Mouse (Mus musculus): Measurements from ENCODE around the gene Il2rb.

The Il2rb gene

DNA sequence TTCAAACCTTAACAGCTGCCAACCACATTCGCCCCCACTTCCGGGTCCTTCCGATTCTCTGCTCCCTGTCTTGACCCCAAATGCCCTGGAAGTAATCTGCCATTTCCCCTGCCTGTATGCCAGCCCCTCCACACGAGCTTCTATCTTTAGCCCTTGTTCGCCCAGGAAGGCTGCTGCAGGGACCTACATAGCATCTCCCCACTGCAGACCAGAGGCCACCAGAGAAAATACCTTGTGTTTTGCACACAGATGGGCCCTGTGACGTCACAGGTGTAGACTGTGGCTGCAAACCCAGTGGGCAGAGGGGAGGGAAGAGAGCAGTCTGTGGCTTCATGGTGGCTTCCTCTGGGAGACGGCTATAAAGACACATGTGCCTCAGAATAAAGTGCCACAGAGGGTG is 23.1 kb upstream of the Il2rb start:
- DNase-seq: no peak

DNA sequence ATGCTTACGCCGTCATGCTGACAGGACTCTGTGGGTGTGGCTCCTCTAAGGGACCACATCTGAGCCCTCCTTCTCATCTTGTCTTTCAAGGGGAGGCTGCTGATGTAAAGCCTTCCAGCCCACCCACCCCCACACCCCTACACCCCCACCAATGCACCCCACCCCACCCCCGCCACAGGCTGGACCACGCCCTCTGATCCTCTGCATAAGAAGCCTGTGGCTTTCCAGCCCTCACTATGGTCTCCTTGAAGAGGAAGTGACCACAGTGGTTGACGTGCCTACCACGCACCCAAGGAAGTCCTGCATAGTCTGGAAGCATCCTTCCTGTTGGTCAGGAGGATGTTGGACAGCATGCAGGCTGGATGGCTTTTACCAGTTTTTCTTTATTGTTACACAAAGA is 20.7 kb upstream of the Il2rb start:
- no peak for DNase-seq

DNA sequence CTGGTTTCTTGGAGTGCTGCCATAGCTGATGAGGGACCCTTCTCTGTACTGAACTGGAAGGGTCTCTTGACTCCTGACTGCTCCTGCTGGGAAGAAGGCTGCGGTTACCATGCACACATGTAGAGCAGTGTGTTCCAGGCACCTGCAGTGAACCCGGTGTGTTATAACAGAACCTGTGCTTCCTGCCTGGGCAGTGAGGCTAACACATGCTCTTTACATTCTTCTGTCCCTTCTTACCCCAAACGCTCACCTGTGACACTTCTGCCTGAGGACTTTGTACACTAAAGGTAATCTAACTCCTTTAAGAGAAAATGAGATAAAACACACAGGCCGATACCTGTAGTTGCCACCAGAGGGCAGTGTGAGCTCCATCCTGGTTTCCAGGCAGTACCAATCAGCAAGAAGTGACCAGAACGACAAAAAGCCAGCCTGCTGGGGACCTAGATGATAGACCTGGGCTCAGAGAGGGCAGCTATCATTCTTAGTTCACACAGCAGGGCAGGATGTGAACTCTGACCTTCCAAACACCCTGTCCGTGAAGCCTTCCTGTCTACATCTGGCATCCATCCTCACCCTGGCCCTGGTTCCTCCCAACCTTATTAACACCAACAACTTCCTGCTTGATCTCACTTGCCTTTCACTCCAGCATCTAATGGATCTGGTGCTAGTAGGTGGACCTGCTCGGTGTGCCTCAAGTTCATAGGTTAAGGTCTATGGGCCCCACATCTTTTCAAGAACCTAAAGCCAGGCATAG is 19.5 kb upstream of the Il2rb start:
- peak; percentile 82 for DNase-seq

DNA sequence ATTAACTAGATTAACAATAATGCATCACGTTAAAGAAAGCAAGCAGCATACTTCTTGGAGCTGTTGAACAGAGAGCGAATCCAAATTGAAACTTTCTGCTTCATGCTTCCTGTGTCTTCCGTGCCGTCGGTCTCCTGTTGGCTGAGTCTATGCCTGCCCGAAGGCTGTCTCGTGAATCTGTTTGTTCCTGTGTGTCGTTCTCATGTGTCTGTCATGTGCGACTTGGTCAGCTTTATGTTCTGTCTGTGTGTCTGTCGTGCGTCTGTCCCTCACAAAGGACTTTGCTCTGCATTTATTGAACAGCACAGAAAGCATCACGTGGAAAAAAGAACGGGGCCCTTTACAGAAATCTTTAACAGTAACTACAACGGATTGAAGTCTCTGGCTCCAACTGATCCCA is 17.9 kb upstream of the Il2rb start:
- no peak for DNase-seq

DNA sequence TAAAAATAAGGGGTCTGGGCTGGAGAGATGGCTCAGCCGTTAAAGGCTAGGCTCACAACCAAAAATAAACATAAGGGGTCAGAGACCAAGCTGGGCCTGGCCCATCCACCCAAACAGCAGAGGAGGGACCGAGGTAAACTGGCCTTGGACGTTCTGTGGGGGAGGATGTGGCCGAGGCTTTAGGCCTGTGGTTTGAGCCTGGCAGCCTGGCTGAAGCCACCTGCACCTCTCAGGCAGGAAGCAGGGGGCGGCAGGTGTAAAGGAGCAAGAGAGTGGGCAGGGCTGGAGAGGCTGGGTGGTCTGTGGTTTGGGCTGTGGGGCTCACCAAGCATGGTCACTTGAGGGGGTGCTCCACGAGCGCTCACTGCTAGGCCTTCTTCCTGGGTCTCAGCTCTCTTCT is 16.9 kb upstream of the Il2rb start:
- DNase-seq: no peak

DNA sequence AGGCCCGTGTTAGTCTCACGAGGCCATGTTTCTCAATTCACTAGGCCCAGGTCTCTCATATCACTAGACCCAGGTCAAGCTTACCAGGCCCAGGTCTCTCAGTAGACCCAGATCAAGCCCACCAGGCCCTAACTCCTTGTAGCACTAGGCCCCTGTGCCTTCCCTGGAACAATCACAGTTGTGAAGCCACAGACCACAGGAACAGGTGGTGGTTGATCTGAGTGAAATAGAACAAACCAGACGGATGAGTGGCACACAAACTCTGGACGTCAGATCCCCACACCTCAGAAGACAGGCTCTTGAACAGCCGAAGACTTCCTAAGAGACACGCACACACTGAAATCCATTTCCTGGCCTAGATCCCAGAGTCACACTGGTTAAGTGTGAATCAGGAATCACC is 15.7 kb upstream of the Il2rb start:
- no peak for DNase-seq

DNA sequence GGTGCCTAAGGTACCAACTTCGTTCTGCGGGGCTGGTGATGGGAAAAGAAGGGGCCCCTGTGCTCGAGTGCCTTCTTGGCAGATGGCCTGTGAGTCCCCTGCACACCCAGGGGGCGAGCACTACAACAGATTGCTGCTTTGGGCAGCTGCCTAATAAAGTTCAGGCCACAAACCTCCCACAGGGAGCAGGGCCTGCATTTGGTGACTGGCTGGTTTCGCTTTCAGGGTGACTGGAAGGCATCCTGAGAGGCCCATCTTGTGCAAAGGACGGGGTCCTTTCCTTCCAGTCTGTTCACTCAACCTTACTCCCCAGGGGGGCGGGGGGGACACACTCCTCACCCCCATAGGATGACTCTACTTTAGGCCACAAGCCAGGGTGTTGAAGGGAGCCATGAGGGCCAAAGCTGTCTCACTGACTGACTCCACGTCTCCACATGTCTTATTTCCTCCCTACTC is 15.1 kb upstream of the Il2rb start:
- no peak for DNase-seq

DNA sequence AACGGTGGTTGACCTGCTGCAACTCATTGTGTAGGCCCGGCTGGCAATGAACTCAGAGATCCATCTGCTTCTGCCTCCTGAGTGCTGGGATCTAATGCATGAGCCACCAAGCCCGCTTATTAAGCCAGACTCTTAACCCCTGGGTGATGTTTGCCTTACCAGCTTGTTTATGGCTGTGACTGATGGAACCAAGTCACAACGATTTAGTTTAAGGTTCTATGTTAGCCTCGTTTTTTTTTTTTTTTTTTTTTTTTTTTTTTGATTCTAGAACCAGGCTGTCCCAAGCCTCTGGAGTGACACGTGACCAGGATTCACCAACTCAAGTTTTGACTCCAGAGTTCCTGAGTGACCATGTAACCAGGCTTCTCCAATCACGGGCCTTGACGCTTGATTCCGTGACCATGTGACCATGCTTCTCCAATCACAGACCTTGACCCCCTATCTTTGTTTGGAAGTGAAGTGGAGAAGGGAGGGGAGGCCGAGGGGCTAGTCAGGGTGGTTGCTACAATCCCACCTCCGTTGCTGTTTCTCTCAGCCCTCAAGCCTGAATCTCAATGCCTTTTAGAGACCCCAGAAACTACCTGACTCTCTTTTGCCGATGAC is 14.3 kb upstream of the Il2rb start:
- DNase-seq: no peak

DNA sequence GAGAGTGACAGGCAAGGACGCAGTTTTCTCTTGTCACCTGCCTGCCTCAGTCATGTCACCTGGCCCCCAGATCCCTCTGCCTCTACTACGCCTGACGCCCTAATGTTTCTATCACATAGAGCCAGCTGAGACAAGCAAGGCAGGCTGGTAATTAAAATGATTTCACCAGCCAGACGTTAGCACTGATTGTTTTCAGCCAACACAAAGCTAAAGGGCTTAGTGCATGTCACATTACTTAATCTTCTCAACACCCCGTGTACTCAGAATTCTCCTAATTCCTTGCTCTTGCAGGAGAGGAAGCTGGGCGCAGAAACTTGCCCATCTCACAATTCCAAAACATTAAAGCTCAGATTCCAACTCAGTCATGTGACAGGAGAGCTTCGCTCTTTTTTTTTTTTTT is 13.4 kb upstream of the Il2rb start:
- DNase-seq: no peak

DNA sequence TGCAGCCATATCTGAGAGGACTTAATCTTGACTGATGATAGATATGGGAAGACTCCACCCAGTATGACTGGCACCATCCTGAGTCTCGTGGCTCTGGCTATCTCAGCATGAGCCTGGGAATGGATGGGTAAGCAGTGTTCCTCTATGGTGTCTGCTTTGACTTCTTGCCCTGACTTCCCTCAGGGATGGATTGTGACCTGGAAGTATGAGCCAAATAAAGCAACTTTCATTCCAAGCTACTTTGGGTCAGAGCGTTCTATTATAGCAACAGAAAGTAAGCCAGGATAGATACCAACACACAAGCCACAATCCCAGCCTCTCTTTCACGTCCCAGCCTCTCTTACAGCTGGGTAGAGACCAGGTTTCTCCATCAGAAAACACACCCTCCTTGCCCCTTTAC is 10.5 kb upstream of the Il2rb start:
- no peak for DNase-seq

DNA sequence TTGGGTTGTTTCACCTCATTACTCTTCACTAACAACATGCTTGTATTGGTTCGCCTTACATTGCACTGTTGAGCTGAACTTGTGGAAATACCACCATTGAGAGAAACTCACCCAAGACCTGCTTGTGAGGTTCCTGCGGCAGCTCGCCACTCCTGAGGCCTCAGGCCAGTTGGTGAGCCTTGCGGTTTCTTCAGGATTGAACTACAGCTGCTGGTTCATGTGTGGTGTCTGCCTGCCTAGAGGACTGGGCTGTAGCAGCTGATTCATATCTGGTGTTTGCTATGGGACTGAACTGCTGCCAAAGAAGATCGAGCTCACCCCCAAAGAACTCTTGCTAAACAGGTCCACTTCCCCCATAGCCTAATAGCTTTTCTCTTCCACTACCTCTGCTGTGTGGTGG is 9.7 kb upstream of the Il2rb start:
- DNase-seq: no peak

DNA sequence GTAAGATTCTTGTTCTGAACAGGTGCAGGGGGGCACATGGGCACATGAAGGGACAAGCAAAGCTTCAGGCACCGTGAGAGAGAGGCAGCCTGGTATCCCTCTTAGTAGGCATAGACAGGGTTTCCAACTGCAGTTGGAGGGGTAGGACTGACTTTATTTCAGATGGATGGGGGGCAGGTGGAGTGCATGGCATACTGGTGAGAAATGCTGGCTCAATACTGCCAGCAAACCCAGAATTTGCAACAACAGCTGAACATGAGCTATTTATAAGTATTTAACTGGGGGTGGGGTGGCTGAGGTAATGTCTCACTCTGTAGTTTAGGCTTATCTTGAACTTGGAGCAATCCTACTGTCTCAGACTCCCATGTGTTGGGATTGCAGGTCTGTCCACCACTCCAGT is 8.9 kb upstream of the Il2rb start:
- no peak for DNase-seq

DNA sequence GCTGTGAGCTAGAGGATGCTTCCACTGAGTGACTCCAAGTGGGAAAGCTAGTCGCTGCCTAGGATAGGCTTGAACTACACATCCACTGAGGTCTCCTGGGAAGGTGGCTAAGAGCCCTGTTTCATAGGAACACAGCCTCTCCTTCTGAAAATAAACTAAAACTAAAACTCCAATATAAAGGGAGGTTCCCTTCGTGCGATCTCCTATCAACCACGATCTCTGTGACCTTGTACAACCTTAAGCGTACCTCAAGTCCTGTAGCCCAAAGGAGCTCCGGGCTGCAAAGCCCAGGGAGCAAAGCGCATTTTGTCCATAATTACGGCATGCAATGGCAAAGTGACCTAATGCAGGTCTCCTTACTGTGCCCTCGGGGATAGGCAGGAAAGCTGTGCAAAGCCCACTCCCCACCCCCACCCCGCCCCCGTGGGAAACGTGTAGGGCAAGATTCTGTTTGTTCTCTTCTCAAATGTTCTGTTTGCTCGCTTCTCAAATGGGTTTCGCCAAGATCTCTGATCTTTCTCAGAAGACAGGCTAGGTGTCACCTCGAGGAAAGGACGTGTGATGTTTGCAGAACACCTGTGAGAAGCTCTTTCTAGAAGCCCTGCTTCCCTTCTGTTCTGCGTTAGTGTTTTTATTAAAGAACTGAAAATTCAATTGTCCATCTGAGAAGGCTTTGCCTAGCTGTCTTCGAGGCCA is 7.5 kb upstream of the Il2rb start:
- DNase-seq: no peak

DNA sequence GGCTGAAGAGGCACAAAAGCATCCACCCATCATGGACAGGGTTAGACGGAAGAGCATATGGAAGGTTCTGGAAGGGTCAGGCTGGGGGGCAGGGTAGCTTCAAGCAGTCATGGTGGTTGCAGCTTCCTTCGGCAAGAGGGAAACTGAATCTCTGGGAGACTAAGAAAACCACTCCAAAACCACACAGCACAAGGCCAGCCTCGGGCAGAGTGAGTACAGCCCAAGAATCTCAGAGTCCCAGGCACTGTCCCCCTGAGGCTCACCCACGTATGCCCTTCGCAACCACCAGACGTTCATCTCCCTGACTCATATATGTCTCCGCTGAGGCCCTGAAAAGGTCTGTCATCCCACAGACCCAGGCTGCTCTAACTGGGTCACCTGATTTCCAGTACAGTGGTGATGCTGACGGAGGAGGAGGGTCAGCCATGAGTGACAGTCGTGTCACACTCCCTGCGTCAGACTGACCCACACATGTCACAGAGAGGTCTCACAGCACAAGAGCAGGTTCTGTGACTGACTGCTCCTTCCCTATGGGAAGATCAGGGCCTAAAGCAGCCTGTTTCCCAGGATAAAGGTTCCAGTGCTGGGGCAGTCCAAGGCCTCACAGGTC is 1.6 kb downstream of the Il2rb start:
- DNase-seq: no peak

DNA sequence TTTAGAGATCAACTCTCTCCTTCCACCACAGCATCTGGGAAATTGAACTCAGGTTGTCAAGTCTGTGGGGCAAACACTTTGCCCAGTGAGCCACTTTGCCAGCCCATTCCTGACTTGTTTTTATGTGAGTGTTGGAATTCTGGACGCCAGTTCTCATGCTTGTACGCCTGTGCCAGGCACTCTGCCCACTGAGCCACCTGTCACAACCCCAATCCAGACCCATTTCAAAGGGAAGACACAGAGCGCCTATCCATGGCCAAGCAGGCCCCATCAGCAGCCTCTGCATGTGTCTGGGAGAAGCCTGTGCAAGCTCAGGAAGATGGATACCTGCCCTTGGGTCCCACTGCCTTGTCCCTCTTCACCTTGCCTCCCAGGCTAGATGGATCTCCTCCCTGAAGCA is 3.8 kb downstream of the Il2rb start:
- DNase-seq: no peak

DNA sequence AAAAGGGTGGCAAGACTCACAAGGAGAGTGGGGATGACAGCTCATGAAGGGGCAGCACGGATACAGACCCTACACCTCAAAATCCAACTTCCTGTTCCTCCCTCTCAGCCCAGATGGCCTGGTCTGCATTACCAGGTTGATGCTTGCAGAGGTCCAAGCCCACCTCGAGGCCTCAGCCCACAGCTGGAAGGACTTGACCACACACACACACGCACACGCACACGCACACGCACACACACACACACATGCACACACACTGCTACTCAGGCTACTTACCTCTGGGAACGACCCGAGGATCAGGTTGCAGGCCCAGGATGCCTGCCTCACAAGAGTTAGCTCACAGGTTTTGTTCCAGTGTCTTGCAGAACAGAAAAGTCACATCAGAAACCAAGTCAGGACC is 5.2 kb downstream of the Il2rb start:
- DNase-seq: no peak

DNA sequence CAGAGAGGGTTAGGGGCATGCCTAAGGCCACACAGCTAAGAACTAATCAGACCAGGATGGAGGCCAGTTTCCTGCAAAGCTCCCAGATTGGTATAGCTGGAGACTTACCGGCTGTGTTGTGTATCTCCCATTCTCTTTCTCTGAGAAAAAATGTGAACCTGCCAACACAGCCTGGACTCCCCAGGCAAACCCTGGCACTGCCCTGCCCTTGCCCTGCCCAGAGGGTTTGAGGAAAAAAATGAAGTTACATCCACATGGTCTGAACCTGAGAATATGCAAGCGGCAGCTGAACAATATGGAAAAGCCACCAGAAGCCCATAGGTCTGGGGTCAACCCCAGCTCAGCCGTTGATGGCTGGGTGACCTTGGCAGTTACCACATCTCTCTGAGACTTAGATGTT is 5.8 kb downstream of the Il2rb start:
- DNase-seq: no peak

DNA sequence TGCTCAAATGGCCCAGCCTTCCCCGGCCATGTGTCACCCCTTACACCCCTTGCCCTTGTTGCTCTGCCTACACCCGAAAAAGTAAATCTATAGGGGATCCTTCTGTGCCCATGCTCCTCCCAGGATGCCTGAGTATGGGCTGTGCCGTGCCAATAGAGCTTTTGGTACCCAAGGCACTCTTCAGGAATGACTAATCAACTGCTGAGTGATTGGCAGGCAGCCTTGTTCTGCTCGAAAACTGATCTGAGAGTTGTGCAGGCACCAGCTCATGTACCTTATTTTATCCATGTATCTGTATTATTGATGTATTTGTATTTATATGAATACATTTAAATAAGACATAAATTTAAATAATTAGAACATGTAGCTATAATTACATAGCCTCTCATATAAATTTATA is 8.0 kb downstream of the Il2rb start:
- DNase-seq: no peak

DNA sequence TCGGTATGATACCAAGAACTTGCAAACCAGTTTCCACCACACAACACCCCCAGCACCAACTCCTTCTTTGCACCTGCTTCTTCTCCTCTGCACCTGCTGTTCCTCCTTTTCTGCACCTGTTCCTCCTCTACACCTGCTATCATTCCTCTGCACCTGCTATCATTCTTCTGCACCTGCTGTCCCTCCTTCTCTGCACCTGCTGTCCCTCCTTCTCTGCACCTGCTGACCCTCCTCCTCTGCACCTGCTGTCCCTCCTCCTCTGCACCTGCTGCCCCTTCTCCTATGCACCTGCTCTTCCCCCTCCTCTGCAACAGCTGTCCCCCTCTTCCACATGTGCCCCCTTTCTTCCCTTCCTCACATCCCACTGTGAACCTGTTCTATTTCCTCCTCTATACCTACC is 8.5 kb downstream of the Il2rb start:
- no peak for DNase-seq

DNA sequence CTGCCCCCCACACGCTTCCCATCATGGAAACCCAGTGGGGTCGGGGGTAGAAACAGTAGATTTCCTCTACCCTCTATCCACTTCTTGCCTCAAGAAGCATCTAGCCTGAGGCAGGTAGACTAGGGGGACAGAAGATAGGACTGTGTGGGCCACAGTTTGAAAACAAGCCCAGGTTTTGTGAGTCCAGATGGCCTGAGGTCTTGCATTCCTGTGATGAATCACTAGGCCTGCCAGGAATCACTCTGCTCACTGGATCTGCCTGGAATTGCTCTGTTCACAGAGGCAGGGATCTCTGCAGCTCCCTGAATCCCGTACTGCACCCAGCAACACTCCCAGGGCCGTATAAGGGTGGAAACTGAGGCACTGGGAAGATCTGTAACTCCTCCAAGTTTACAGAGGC is 11.8 kb downstream of the Il2rb start:
- DNase-seq: no peak

DNA sequence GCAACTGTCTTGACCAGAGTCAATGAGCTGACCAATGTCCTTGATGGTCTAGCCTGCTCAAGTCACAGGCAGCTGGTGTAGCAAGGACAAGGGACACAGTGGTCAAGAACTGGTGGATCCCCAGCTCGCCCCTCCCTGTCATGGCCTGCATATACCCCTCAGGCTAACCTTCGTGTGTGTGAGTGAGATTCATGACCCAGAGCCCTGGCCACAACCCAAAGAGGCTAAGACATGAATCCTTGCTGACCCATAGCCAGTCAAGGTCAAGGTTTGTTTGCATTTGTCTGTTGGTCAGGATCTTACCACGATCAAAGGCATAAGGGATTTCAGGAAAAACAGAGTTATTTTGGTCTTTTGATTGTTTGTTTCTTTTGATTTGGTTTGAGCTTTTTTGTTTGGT is 12.6 kb downstream of the Il2rb start:
- DNase-seq: no peak

DNA sequence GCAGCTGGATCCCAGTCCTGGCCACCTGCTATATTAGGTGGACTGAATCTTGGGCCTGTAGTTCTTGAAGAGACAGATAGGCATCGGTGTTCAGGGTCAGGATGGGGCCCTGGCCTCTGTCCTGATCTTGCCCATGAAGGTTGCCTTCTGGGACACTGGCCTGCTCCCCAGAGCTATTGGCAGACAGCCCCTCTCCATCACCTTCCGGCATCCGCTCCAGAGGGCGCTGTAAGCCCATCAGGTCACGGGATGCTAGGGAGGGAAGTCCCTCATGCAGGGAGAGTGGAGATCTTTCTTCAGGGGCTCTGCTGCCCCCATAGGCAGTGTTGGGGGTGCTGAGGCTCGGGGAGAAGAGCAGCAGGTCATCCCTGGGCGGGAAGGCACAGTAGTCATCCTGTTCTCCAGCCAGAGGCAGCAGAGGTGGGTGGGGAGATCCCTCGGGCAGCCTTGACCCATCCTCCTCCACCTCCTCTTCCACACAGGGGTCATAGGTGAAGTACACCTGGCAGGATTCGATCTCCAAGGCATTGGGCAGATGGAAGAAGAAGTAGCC is 13.5 kb downstream of the Il2rb start:
- DNase-seq: no peak

DNA sequence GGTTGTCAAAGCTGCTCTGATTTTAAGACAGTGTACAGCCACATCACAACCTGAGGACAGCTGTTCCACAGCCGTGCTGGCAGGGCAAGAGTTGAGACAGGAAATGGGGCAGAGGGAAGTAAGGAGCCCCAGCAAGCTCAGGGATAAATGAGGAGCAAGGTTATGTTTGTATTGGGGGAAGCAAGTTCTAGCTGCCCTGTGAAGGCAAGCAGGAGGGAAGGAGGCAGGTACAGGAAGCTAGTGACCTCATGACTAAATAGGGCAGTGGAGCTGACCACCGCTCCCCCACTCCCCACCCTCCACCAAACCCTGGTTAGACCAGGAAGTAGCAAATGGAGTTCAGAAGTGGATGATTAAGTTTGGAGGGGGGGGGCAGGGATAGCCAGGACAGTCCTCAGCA is 14.1 kb downstream of the Il2rb start:
- no peak for DNase-seq

DNA sequence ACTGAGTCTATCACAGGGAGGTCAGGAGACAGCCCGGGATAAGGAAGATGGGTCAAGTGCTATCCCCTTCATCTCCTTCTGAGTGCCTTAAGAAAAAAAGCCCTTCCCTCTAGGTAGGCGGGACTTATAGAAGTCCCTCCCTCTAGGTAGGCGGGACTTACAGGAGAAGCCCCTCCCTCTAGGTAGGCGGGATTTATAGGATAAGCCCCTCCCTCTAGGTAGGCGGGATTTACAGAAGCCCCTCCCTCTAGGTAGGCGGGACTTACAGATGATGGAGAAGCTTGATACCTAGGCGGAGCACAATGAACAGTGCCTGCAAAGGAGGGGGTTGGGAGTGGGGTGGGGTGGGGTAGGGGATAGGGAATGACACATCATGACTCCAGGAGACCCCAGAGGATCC is 15.0 kb downstream of the Il2rb start:
- DNase-seq: no peak

Data from right cerebral cortex, postnatal 4 days (tissue).